Mouse (Mus musculus) cerebellum, adult 8-10 months (tissue): ENCODE data around the gene Slc44a2.
"Not testable (repeated sequence)": the region's sequence is repeated elsewhere in the genome, so short reads cannot be mapped to it uniquely, and the experiment has no call there.

Experiments used
- DNase-seq: peaks from one replicate; pipeline ENCODE4 v3.0.0; 2022

Slc44a2 gene

DNA sequence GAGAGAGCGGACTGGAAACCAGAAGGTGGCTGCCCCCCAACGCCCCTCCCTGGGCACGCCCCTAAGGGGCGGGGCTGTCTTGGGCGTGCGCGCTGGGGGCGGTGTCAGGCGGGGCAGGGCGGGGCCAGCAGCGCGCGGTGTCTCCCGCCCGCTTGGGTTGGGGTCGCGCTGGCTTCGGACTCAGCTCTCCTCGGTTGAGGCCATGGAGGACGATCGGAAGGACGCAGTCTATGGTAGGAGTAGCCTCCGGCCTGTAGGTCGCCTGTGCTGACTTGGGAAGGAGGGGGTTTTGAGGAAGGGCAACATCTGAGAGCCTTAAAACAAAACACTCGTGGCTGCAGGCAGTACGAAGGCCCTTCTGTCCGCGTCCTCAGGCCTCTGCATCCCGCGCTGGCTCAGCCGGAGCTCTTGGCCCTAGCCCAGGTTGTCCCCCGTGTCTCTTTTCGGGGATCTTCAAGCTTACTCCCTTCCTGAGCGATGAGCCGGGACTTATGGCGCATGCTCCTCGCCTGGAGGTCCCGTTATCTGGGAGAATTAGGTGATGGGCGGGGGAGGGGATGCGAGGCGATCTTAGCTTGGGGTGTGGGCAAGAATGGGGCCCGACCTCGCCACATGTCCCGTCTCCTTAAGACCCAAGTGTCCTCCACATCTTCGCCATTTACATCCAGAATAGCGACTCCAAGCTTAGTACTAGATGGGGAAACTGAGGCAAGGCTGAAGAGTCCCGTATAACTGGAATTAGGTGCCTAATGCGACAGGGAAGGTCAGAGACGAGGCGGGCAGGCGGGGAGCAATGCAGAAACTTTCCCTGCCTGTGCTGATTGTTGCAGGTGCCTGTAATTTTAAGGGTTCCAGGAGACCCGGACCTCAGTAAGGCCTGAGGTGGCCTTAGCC is at the start of gene Slc44a2:
TSS of gene Slc44a2 (plus strand) at position 80 of the 894 bp plus-strand sequence.
- DNase-seq: peak; percentile 85

DNA sequence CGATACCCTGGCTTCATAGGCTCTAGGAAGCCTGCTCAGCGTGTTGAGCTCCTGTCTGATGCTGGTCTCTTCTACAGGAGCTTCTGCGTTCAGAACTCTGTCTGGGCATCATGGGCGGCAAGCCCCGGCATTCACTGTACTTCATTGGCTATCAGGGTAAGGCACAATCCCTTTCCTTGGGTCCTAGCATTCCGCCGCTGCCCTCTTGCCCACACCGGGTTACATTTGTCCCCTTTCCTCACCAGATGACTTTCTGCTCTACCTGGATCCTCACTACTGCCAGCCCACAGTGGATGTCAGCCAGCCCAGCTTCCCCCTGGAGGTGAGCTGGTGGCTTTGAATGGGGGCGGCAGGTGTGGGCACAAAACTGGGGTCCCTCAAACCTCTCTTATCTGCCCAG is 48.1 kb upstream of the Slc44a2 start:
- no peak for DNase-seq

DNA sequence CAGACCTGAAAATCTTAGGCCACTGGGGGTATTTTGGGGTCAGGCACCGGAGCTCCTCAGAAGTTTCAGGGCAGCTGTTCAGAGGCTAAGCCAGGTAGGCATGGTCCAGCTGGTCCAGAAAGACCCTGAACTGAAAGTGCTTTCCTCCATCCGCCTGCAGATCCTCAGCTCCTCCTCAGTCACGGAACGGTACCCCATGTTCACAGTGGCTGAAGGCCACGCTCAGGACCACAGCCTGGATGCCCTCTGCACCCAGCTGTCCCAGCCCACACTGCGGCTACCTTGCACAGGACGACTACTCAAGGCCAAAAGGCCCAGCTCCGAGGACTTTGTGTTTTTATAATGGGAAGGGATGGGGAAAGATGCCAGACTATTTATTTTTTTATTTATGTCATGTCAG is 47.4 kb upstream of the Slc44a2 start:
- DNase-seq: no peak

DNA sequence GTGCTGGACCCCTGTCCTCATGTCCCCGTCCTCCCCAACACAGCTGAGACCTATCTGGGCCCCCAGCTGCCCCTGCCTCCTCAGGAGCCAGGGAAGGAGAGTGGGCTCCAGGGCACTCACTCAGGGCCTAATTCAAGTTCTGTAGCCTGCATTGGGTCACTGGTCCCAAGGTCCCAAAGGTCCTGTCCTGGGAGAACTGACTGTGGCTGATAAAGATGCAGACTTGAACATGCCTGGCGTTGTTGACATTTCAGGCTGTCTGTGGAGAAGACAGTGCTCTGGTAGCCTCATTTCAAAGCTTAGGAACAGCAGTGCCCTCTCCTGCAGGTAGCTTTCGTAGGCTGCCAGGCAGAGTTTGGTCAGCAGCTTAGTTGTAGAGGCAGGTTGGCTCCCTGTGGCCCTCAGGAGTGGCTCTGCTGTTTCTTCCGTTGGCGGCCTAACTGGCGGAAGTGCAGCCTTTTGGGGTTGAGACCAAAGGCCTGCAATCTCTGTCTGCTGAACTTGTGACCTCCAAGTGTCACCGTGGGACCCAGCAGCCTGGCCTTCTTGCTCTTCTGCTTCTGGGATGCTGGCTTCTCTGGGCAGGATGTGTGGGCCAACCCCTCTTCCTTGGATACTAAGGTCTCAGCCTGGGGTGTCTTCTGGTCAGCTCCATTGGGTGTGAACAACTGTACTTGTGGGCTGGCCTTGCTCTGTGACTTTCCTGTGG is 46.8 kb upstream of the Slc44a2 start:
- DNase-seq: no peak

DNA sequence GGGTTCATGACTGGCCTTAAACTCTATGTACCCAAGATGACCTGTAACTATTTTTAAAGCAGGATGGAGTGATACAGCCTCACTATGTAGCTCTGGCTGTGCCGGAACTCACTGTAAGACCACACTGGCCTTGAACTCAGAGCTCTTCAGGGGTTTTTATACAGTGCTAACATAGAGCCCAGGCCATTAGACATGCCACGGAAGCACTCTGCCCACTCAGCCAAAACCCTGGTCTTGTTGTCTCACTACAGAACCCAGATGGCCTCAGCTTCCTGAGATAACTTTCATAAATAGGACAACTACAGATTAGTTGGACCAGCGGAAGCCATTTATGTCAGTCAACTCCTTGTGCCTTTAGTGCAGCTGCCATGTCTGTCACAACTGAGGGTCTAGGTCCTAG is 46.2 kb upstream of the Slc44a2 start:
- no peak for DNase-seq

DNA sequence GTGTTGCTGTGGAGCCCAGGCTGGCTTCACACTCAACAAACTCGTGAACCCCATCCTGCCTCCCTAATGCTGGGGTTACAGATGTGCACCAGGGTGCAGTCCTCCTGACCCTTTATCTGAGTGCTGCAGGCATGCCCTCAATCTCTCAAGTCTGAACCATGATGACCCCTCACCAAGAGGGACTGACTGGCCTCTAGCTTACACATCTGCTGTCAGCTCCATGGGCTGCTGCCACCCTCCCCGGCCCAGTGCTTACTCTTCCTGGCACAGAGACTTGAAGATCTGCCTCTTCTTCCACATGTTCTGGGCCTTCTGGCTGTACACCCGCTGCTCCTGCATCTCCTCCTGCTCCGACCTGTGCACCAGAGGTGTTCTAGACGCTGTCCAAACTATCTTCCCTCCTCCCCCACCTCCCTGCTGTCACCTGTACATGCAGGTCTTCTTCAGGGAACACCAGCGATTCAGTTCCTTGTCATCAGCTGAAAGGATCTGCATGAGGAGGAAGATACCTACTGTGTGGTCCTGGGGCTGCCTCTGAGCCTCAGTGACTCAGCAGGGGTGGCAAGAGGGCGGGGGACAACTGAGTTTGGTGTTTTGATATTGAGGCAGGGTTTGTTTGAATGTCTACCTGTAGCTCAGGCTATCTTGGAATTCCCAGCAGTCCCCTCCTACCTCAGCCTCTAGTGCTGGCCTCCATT is 45.3 kb upstream of the Slc44a2 start:
- DNase-seq: no peak

DNA sequence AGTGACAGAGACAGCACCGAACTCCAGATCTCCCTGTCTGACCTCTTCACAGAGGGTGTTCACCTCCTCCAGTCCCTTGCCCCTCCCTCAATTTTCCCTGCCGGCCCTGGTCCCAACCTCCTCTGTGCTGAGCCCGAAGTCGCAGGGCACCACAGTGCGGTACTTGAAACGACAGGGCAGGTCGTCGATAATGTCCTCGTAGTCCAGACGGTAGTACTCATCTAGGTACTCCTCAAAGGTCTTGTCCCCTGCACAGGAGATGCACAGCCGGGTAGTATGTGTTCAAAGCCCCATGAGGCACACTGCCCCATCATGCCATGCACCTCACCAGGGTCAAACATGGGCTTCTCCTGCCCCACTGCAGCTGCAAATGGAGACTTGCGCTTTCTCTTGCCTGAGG is 44.8 kb upstream of the Slc44a2 start:
- no peak for DNase-seq

DNA sequence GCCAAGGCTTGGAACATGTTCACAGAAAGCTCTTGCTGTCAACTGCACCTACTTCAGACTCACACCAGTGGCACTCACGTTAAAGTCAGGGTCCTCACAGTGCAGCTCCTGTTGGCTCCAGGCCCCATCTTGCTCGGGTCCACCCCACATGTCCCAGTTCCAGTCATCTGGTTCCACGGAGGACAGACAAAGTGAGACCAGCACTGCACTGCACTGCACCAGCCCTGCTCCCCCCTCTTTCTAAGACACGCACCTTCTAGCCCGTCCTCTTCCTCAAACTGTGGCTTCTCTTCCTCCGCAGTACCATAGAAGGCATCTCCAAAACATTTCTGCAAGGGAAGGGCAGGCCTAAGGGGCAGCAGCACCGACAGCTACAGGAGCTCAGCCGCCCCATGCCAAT is 44.2 kb upstream of the Slc44a2 start:
- no peak for DNase-seq

DNA sequence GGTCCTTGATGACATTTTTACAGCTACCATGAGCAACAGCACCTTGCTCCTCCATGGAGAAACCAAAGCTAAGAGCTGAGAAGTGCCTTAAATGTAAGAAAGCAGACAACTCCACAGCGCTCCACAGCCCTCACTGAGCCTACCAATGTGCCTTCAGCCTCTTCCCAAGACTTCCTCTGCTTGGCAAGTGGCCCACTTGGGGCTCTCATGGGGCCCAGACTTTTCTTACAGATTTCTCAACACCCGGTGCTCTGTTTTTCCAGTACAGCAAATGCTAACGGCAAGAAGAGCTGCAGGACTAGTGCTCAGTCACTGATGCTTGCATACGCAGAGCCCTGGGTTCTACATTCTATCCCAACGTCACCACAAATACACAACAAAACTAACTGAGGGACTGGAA is 42.7 kb upstream of the Slc44a2 start:
- no peak for DNase-seq

DNA sequence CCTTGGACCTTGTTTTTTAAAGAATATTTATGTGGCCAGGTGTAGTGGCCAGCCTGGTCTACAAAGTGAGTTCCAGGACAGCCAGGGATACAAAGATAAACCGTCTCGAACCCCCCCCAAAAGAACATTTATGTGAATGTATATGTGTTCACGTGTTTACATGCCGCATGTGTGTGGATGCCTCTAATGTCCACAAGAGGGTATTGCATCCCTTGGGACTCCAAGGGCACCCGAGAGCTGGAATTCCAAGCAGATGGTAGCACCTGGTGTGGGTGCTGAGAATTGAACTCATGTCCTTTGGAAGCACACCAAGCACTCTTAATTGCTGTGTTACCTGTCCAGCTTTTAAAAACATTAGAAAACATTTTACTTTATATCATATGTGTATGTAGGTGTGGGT is 36.9 kb upstream of the Slc44a2 start:
- no peak for DNase-seq

DNA sequence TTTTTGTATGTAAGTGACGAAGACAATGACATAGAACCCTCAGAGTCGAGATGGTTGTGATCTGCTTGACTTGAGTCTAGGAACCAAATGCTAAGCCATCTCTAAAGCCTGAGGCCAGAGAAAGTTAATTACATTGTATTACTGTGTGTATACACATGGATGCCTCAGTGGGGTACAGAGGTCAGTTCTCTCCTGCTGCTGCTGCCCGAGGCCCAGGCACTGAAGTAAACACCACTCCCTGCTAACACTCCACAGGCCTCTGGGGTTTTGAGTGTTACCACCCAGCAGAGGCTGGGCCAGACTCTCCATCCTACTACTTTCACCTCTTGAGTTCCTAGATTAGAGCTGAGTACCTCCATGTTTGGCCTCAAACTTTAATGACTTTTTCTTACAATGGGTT is 36.5 kb upstream of the Slc44a2 start:
- DNase-seq: no peak

DNA sequence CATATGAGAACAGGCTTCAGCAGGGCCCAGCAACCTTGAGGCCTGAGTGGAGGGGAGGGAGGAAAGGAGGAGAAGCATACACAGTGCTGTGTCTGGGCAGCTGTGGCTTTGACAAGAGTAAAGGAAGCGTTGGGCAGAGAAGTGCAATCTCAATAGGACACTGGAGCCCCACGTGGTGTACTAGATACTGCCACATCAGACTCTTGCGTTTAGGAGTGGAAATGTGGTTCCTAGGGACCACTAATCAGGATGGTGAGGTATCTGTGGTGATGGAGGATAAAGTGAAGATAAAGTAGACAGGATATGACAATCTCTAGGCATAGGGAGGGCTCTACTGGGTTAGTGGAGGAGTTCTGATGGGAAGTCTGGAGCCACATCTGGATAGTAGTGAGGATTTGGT is 33.7 kb upstream of the Slc44a2 start:
- no peak for DNase-seq

DNA sequence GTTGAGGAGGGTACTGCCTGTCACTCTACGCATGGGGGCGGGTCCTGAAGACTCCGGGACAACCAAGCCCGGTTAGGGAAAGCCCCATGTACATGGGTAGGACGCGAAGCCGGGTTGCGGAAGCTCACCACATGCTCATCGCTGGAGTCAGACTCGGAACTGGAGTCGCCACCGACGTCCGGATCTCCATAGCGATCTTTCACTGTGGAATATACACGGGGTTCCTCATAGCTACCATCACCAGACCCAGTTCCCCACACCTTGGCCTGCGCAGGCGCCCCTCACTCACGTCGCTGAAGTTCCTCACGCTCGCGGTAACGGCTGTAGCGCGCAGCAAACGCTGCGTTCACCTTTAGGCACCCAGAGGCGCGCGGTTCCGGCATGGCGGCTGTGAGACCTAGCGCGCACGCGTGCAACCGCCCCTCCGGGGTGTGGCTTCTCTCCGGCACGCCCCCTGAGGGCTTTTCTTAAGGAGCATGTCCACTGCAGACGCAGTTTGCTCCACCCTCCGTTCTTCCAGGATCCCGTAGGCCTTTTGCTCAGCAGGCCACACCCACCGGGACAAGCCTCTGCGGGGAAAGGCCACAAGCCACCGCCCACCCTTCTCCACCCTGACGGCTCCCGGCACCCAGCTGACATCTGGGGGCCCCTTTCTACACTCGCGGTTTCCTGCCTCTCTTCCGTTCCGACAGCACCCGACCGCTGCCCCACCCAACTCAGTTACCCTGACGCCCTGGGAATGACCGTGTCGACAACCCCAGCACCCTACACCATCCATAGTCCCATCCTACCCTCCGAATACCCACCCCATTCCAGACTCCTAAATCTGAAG is 32.7 kb upstream of the Slc44a2 start, which contains the start of gene Kri1:
TSS of gene Kri1 (minus strand) at position 399 of the 832 bp plus-strand sequence.
- peak; percentile 96 for DNase-seq

DNA sequence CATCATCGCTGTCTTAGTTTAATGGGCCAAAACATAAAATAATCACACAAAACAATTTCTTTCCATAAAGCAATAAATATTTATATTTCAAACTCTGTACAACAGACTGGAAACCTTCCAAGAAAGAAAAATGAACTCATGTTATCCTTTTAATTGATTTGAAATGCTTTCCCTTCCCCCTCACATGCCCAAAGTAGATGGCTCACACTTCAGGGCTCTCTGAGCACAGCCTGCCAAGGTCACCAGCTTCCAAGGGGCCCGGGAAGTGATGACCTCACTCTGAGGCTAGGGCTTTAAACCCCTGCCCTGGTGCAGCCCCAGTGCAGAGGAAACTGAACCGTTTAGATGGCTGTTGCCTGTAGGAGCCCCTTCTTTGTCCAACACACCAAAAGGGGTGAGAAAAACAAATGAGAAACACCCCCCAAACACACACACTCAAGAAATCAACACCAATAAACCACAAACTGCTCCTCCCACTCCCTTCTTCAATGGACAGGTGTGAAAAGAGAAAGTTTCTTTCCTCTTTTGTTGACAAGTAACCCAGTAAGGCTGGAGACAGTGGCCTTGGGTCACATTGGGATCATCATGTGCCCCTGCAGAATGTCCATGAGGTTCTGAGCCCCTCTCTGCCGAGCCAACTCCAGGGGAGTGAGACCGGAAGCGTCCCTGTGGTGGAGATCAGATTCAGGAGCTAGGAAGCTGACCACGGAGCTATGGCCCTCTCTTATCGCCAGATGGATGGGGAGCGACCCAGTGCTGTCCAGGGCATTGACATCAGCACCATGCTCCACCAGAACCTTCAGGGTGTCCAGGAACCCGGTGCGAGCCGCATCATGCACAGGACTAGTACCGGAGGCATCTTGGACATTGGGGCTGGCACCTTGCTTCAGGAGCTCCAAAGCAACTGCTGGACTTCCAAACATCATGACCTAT is 31.8 kb upstream of the Slc44a2 start:
- DNase-seq: no peak

DNA sequence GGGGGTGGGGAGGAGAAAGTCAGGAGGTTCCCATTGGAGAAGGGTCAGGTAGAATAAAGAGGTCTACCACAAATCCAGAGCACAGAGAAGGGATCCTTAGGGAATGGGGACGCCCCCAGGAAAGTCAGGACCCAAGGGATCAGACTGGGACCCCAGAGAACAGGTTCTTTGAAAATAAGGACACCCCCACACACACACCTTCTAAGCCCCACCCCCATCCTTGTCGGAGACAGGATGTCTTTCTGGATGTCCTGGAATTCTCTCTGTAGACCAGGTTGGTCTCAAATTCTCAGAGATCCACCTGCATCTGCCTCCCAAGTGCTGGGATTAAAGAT is 31.2 kb upstream of the Slc44a2 start:
- DNase-seq: no peak

DNA sequence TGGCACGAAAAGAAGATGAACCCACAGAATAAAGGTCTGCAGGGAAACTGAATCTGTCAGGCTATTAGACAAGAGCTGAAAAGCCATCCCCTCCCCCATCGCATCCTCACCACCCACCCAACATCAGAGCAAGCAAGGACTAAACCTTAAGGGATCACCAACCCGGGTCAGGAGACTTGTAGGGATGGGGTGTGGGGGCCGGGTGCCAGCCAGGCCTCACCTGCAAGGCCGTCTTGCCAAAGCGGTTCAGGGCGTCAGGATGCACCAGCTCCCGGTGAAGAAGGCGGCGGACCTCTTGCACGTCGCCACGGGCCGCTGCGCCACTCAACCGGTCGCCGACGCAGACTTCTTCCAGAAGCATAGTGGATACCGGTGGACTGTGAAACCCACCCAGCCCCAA is 29.9 kb upstream of the Slc44a2 start:
- no peak for DNase-seq

DNA sequence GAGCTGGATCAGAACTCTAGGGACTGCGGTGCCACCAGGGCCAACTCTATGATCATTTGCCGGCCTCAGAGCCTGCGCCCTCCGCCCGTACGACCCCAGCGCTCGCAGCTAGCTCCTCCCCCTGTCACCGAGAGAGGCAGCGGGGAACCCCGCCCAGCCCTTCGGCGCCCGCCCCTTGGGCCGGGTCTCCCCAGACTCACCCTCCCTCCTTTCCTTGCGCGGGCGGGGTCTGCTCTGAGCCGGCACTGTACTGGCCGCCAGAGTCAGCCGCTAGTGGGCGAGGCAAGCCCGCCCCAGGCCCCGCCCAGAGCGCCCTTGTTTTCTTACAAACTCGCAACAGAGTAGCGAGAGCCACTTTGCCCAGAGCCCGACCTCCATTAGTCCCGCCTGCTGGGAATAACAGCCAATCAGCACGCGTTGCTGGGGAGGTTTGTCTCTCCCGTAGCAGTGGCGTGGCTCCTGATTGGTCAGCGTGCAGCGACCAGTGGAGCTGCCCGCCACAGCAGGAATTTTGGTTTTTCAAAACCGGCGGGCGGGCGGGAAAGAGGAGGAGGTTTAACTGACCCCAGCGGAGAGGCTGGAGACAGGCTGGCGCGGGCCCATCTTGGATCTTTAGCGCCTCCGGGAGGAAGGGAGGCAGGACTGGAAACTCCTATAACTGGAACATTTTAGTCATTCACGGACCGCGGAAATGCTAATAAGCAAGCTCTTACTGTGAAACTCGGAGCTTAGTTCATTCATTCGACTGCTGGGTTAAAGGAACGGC is 29.3 kb upstream of the Slc44a2 start, which contains the start of gene Cdkn2d:
TSS of gene Cdkn2d (minus strand) at position 386 of the 766 bp plus-strand sequence.
- DNase-seq: peak; percentile 99

DNA sequence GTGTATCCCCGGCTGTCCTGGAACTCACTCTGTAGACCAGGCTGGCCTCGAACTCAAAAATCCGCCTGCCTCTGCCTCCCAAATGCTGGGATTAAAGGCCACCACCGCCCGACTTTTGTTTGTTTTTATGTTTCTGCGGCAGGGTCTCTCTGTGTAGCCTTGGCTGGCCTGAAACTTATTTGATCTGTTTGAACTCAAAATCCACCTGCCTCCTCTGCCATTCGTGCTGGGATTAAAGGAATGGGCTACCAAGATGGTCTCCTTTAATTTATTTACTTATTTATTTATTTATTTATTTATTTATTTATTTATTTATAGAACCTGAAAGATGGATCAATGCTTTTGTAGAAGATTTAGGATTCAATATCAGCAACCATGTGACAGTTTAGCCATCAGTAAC is 28.6 kb upstream of the Slc44a2 start:
- not testable (repeated sequence) for DNase-seq

DNA sequence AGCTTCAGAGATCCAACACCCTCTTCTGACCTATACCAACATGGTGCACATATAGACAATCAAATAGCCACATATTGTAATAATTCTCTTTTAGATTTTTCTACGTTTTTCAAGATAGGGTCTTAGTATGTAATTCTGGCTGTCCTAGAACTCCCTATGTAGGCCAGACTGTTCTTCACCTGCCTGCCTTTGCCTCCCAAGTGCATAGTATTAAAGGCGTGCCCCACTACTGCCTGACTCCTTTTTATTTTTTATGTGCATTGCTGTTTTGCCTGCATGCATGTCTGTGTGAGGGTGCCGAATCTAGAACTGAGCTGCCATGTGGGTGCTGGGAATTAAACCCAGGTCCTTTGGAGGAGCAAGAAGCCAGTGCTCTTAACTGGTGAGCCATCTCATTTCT is 28.2 kb upstream of the Slc44a2 start:
- DNase-seq: no peak

DNA sequence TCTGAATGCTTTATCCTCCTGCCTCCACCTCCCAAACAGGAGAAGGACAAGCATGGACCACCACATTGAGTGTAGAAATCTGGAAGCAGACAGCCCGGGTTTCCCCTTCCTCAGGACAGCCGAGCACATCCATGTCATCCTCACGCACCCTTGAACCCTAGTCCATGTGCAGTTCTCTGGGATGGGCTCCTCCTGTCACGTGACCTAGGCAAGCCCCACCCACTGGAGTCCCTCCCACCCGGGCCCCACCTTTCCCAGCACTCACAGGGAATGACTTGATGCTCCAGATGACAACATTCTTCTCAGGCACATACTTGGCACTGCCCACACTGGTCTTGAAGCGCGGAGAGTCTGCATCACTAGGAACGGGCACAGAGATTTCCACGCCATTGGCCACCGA is 21.5 kb upstream of the Slc44a2 start:
- DNase-seq: no peak

DNA sequence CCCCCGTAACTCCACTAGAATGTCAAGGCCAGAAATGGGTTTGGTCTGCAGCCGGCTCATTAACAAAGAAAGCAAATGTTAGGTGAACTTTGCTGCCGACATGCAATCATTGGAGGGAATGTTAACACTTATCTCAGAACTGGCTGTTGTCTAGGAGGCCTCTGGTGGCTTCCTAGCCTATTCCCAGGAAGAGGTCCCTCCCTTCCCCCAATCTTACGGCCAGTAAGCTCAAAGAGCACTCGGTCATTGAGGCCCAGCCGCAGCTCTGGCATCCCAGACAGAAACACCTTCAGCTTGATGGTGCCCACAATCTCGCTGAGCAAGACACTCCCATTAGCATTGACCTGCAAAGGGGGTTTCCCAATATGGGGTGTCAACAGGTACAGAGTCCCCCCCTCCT is 15.4 kb upstream of the Slc44a2 start:
- DNase-seq: no peak
